Mouse (Mus musculus): Measurements from ENCODE around the gene Dnaaf3. TPM values are rescaled to one million over a fixed set of nuclear protein-coding genes. Genes with fewer than 3 reads are reported as not detected.
A peak's percentile ranks its signal among the peaks of the same experiment; 100 is the strongest.
"Not testable (repeated sequence)": the region's sequence is repeated elsewhere in the genome, so short reads cannot be mapped to it uniquely, and the experiment has no call there.

The Dnaaf3 gene
- polyA plus RNA-seq (2015; fragmentation: Nextera tagmentation; extraction: Ambion mirVana): 3.2 and 3.5 TPM in 2 replicates

DNA sequence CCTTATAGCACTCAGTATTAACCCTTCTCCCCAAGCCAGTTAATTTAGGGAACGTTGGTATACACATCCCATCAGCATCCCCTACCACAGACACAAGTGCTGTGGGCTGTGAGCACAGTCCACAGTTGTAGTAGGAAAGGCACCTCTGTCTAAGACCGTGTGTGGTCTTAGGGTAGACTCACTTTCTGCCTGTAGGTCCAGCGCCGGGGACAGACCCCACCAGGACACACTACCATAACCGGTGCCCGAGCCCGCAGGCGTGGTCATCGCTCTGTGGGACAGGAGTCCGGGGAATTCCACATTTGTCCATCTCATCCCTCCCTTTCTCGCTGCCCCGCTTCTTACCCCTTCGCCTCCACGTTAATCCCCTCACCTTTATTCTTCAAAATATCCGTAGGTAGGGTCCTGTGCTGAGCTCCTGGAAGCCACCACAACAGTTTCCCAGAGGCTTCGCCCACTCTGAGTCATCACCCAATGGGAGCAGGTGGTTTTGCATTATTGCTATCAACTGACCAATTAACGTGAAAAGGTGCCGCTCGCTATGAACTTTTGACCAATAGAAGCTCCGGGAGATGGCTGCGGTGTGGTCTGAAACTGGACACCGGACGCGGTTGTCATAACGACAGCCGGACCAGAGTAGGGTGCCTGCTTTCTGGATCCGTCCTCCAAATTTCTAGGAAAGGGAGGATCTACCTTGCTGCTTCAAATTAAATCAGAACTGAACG, at the start of gene Dnaaf3:
TSS of gene Dnaaf3 (minus strand) at position 449 of the 725 bp plus-strand sequence.
- H3K9ac ChIP-seq: peak within 1 kb of the TSS; percentile 33
- ATAC-seq (replicated peaks; ENCODE audit: low FRiP score): peak; percentile 97
- H3K36me3 ChIP-seq: no peaks in the 10 kb centered on the region
- H3K4me3 ChIP-seq (replicated peaks): peak within 1 kb of the TSS; percentile 49
- H3K27me3 ChIP-seq: no peaks in the 10 kb centered on the region
- H3K4me1 ChIP-seq: peaks cover 13% of the 10 kb centered on the region
- H3K4me2 ChIP-seq: peak within 1 kb of the TSS; percentile 82
- H3K27ac ChIP-seq: no peak within 1 kb of the TSS
- H3K9me3 ChIP-seq (replicated peaks): no peaks in the 10 kb centered on the region
- WGBS: 1% methylated on average over 28 of the region's 28 CpGs

DNA sequence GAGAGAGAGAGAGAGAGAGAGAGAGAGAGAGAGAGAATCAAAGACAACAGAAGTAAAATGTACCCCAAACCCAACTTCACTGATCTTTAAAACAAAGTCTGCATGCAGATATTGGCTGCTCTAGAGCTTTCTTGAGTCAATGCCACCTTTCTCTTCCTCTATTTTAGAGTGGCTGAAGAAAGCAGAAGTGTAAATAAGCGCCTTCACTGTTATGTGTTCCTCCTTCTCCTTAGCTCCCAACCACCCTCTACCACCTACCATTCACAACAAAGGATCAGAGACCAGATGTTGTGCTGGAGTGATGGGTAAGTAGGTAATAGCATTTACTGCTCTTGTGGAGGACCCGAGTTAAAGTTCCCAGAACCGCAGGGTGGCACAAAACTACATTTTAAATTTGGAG, 49.2 kb upstream of the Dnaaf3 start:
- H3K4me1 ChIP-seq; ATAC-seq (replicated peaks; ENCODE audit: low FRiP score): not testable (repeated sequence)
- WGBS: 80% methylated on average over 3 of the region's 3 CpGs

DNA sequence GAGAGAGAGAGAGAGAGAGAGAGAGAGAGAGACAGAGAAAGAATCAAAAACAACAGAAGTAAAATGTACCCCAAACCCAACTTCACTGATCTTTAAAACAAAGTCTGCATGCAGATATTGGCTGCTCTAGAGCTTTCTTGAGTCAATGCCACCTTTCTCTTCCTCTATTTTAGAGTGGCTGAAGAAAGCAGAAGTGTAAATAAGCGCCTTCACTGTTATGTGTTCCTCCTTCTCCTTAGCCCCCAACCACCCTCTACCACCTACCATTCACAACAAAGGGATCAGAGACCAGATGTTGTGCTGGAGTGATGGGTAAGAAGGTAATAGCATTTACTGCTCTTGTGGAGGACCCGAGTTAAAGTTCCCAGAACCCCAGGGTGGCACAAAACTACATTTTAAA, 40.1 kb upstream of the Dnaaf3 start:
- not testable (repeated sequence) for H3K36me3 ChIP-seq; H3K9me3 ChIP-seq (replicated peaks); H3K27ac ChIP-seq; ATAC-seq (replicated peaks; ENCODE audit: low FRiP score); H3K4me3 ChIP-seq (replicated peaks); H3K4me1 ChIP-seq; H3K27me3 ChIP-seq; H3K4me2 ChIP-seq; H3K9ac ChIP-seq
- WGBS: 64% methylated on average over 2 of the region's 2 CpGs

More for the DNA sequence above, 49.2 kb upstream of the Dnaaf3 start:
- H3K9ac ChIP-seq; H3K27me3 ChIP-seq; H3K4me2 ChIP-seq; H3K9me3 ChIP-seq (replicated peaks); H3K27ac ChIP-seq; H3K4me3 ChIP-seq (replicated peaks); H3K36me3 ChIP-seq: not testable (repeated sequence)

DNA sequence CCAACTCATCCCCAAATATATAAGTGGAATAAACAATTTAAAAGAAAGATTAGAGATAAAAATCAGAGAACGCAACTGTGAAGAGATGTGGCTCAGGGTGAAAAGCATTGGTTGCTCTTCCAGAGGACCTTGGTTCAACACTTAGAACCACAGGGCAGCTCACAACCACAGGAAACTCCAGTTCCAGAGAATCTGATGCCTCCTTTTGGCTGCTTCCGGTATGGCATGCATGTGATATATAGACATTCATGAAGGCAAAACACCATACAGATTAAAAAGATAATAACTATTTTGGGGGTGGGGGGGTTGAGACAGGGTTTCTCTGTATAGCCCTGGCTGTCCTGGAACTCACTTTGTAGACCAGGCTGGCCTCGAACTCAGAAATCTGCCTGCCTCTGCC, 30.4 kb upstream of the Dnaaf3 start:
- H3K27ac ChIP-seq: no peak overlapping the region
- H3K9me3 ChIP-seq (replicated peaks): no peaks in the 10 kb centered on the region
- no peak for ATAC-seq (replicated peaks; ENCODE audit: low FRiP score)
- no peak overlapping the region for H3K4me3 ChIP-seq (replicated peaks)
- H3K4me2 ChIP-seq: no peak overlapping the region
- H3K36me3 ChIP-seq: no peaks in the 10 kb centered on the region
- no peak overlapping the region for H3K9ac ChIP-seq
- no peaks in the 10 kb centered on the region for H3K4me1 ChIP-seq
- H3K27me3 ChIP-seq: no peaks in the 10 kb centered on the region
- 95% methylated on average over 3 of the region's 3 CpGs for WGBS

DNA sequence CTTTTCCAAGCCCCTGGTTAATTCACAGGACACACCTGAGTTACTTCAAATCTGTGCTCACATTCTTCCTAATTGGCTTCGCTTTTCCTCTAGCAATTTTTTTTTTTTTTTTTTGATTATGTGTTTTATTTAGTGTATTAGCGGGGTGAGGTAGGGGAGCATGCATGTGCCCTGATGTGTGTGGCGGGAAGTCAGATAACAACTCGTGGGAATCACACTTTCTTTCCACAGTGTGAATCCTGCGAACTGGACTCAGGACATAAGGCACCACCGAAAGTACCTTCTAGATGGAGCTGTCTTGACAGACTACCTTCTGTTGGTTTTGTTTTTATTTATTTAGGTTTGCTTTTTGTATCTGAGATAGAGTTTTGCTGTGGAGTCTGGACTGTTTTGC, 24.9 kb upstream of the Dnaaf3 start:
- H3K9ac ChIP-seq: no peak overlapping the region

DNA sequence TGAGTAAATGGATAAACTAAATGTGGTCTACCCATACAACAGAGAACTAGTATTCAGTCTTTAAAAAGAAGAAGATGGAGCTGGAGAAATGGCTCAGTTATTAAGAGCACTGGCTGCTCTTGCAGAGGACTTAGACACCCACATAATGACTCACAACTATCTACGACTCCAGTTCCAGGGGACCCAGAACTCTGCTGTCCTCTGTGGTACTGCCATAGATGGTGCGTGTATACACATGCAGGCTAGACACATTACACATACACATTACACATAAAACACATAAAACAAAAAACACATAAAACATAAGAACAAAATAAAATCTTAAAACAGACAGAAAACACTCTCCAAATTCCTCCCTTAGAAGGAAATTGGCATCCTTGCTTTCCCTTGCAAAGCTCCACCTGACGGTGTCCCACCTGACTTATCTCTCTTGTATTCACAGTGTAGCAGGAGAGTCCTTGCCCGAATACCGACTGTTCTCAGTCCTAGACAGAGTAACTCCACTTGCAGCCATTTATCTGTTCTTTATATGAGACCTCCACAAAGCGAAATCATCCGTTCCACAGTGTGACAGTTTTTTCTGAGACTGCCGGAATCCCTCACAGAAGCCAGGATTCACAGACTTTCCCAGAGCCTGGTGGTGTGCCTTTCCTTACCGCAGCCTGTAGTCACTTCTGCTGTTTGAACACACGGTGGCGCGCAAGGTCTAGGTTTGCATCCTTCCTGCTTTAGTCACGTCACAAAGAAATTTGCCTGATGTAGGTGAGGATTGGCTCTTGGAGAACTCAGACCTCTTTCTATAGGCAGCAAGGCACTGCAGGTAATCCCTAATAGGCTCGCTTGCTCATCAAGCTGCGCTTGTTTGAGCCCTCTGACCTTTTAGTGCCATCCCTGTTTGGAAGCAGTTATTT, 24.3 kb upstream of the Dnaaf3 start:
- H3K27ac ChIP-seq: no peak overlapping the region
- no peaks in the 10 kb centered on the region for H3K9me3 ChIP-seq (replicated peaks)
- H3K27me3 ChIP-seq: 0 out of 2 replicates have a peak, but pooled peaks cover 3% of the 10 kb centered on the region
- peak; percentile 86 for ATAC-seq (replicated peaks; ENCODE audit: low FRiP score)
- WGBS: 23% methylated on average over 15 of the region's 15 CpGs
- no peaks in the 10 kb centered on the region for H3K36me3 ChIP-seq
- H3K4me1 ChIP-seq: no peaks in the 10 kb centered on the region
- no peak overlapping the region for H3K4me3 ChIP-seq (replicated peaks)
- no peak overlapping the region for H3K9ac ChIP-seq
- 0 out of 2 replicates have a peak overlapping the region, but pooled peaks have one; percentile 14 for H3K4me2 ChIP-seq

More for the DNA sequence above, 24.9 kb upstream of the Dnaaf3 start:
- Histone ChIP-seq H3K27me3 (0 out of 2 replicates have a peak, but pooled peaks cover 3% of the 10 kb centered on the region), H3K4me3 (replicated peaks) (no peak overlapping the region), H3K36me3 (no peaks in the 10 kb centered on the region), H3K4me2 (0 out of 2 replicates have a peak overlapping the region, but pooled peaks have one; percentile 14), H3K9me3 (replicated peaks) (no peaks in the 10 kb centered on the region), H3K27ac (no peak overlapping the region), H3K4me1 (no peaks in the 10 kb centered on the region)
- 74% methylated on average over 6 of the region's 6 CpGs for WGBS
- no peak for ATAC-seq (replicated peaks; ENCODE audit: low FRiP score)

DNA sequence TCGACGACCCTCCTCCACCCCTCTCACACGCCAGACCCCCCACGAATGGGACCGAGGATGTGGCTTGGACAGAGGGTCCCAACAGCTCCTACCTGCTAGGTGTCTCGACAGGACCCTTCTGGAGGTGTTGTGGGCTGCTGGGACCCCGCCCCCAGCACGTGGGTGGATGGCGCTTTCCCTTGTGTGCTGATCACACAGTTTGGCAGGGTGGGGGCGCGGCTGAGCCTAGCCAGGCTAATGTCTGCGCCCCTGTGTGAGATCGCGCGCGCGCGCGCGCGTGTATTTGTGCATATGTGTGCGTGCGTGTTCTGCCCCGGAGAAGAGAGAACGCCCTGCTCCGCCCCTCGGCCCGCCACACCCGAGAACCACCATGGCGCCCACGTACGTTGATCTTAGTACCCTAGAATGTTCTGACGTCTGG, 15.0 kb upstream of the Dnaaf3 start, which contains the start of gene Syt5:
TSS of gene Syt5 (minus strand) at position 321 of the 421 bp plus-strand sequence.
- H3K36me3 ChIP-seq: no peaks in the 10 kb centered on the region
- H3K9me3 ChIP-seq (replicated peaks): no peaks in the 10 kb centered on the region
- no peak within 1 kb of the TSS for H3K27ac ChIP-seq
- H3K4me3 ChIP-seq (replicated peaks): peak within 1 kb of the TSS; percentile 40
- H3K4me2 ChIP-seq: peak within 1 kb of the TSS; percentile 75
- H3K27me3 ChIP-seq: peaks cover 9% of the 10 kb centered on the region
- peaks cover 16% of the 10 kb centered on the region for H3K4me1 ChIP-seq
- peak within 1 kb of the TSS; percentile 33 for H3K9ac ChIP-seq
- peak; percentile 65 for ATAC-seq (replicated peaks; ENCODE audit: low FRiP score)
- WGBS: 6% methylated on average over 33 of the region's 33 CpGs

DNA sequence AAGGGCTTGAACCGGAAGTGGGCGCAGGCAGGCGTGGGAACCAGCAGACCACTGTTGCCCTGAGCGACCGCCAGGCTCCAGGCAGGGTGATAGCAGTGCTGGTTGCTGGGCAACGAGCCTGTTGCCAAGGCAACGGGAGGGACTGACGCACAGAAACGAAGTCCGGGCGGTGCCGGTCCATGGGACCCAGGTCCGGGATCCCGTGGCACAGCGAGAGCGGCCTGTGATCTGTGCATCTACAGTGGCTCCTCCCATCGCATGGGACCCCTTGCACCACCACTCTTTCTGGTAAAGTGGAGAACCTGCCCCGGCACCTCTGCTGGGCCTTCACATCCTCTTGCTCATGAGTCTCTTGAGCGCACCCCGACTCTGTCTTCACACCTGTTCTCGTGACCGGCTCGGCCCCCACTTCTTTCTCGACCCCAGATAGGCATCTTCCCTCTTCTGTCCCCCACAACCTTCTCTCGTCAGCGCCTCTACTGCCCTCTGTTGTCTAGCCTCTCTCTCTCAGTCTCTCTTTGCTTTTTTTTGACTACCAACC, 14.4 kb upstream of the Dnaaf3 start:
- H3K9ac ChIP-seq: peak overlapping the region; percentile 33; the same call in 1 of the 2 replicates
- H3K4me3 ChIP-seq (replicated peaks): peak overlapping the region; percentile 40
- peak; percentile 79 for ATAC-seq (replicated peaks; ENCODE audit: low FRiP score)
- H3K36me3 ChIP-seq: no peaks in the 10 kb centered on the region
- WGBS: 3% methylated on average over 26 of the region's 26 CpGs
- no peaks in the 10 kb centered on the region for H3K9me3 ChIP-seq (replicated peaks)
- peak overlapping the region; percentile 75 for H3K4me2 ChIP-seq
- H3K27ac ChIP-seq: no peak overlapping the region
- peaks cover 16% of the 10 kb centered on the region for H3K4me1 ChIP-seq
- H3K27me3 ChIP-seq: peaks cover 9% of the 10 kb centered on the region

DNA sequence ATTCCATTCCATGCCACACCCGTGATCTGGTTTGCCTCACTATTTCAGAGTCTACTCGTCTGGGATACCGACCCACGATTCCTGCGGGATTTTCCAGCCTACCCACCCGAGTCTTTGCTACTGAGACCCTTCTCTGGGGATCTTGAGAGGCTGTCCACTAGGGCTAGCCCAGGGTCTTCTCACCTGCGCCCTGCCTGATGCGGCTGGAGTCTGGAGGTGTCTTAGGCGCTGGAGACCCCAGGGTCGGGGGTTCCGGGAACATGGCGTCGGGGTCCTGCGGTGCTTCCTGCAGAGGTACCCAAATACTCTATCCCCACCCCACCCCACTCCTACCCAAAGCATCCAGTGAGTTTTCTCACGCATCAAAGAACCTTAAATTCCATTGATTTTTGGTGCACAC, 13.8 kb upstream of the Dnaaf3 start:
- no peak overlapping the region for H3K9ac ChIP-seq
- peak; percentile 16; the same call in 1 of the 2 replicates for ATAC-seq (replicated peaks; ENCODE audit: low FRiP score)
- peak overlapping the region; percentile 75 for H3K4me2 ChIP-seq
- WGBS: 75% methylated on average over 15 of the region's 15 CpGs
- no peak overlapping the region for H3K4me3 ChIP-seq (replicated peaks)
- H3K36me3 ChIP-seq: no peaks in the 10 kb centered on the region
- H3K9me3 ChIP-seq (replicated peaks): no peaks in the 10 kb centered on the region
- no peak overlapping the region for H3K27ac ChIP-seq
- peaks cover 16% of the 10 kb centered on the region for H3K4me1 ChIP-seq
- H3K27me3 ChIP-seq: peaks cover 9% of the 10 kb centered on the region

DNA sequence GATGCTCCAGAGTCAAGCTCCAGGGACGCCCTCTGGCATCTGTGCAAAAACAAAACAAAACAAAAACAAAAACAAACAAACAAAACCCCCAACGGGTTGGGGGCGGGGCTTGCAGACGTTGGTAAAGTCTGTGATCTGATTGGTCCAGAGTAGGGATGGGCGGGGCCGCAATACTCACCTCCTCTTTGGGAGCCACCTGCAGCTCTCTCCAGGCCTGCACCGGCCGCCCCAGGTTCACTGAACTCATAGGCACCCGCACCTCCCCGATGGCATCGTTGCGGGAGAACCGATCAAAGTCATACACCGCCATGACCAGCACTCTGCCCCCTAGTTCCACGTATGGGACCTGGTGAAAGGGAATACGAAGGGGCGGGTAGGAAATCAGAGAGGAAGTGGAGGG, 9.8 kb upstream of the Dnaaf3 start:
- no peak overlapping the region for H3K4me2 ChIP-seq
- ATAC-seq (replicated peaks; ENCODE audit: low FRiP score): no peak
- H3K27me3 ChIP-seq: peaks cover 6% of the 10 kb centered on the region
- H3K36me3 ChIP-seq: no peaks in the 10 kb centered on the region
- H3K9ac ChIP-seq: no peak overlapping the region
- 39% methylated on average over 17 of the region's 17 CpGs for WGBS
- no peaks in the 10 kb centered on the region for H3K9me3 ChIP-seq (replicated peaks)
- H3K27ac ChIP-seq: no peak overlapping the region
- H3K4me3 ChIP-seq (replicated peaks): no peak overlapping the region
- H3K4me1 ChIP-seq: peaks cover 10% of the 10 kb centered on the region

DNA sequence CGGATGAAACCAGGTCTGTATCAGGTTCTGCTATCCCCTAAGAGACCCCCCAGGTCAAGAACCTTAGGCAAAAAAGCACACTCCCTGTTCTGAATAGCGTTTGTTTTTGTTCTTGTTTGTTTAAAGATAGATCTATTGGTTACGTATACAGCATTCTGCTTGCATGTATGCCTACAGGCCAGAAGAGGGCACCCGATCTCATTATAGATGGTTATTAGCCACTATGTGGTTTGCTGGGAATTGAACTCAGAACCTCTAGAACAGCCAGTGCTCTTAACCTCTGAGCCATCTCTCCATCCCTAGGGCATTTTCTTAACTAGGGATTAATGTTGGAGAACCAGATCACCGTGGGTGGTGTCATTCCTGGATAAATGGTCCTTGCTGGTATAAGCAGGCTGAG, 9.1 kb upstream of the Dnaaf3 start:
- Histone ChIP-seq H3K9ac (no peak overlapping the region), H3K27ac (no peak overlapping the region), H3K36me3 (no peaks in the 10 kb centered on the region), H3K4me3 (replicated peaks) (no peak overlapping the region), H3K27me3 (peaks cover under 1% of the 10 kb centered on the region; the same call in 1 of the 2 replicates), H3K9me3 (replicated peaks) (no peaks in the 10 kb centered on the region), H3K4me2 (no peak overlapping the region), H3K4me1 (peaks cover 4% of the 10 kb centered on the region)
- 72% methylated on average over 5 of the region's 5 CpGs for WGBS
- no peak for ATAC-seq (replicated peaks; ENCODE audit: low FRiP score)

DNA sequence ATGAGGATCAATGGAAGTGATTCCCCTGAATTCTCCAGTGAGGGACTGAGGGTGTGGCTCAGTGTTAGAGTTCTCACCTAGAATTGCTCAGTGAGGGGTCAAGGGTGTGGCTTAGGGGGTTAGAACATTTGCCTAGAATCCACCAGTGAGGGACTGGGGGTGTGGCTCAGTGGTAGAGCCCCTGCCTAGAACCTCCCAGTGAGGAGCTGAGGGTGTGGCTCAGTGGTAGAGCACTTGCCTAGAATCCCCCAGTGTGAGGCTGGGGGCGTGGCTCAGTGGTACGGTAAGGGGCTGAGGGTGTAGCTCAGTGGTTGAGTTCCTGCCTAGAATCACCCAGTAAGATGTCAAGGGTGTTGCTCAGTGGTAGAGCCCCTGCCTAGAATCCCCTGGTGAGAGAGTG, 6.8 kb upstream of the Dnaaf3 start:
- H3K9me3 ChIP-seq (replicated peaks): no peaks in the 10 kb centered on the region
- H3K4me2 ChIP-seq: no peak overlapping the region
- no peaks in the 10 kb centered on the region for H3K36me3 ChIP-seq
- H3K4me1 ChIP-seq: no peaks in the 10 kb centered on the region
- no peak for ATAC-seq (replicated peaks; ENCODE audit: low FRiP score)
- no peaks in the 10 kb centered on the region for H3K27me3 ChIP-seq
- no peak overlapping the region for H3K27ac ChIP-seq
- H3K4me3 ChIP-seq (replicated peaks): no peak overlapping the region
- 67% methylated on average over 2 of the region's 2 CpGs for WGBS
- no peak overlapping the region for H3K9ac ChIP-seq
